Mouse (Mus musculus): ENCODE data around the gene Zfp84. TPM values are rescaled to one million over a fixed set of nuclear protein-coding genes. Genes with fewer than 3 reads are reported as not detected.
A peak's percentile ranks its signal among the peaks of the same experiment; 100 is the strongest.

Gene Zfp84
- total and polyA plus RNA-seq, 2 experiments from 2014 or later, result 6.1 to 7.4 TPM

DNA sequence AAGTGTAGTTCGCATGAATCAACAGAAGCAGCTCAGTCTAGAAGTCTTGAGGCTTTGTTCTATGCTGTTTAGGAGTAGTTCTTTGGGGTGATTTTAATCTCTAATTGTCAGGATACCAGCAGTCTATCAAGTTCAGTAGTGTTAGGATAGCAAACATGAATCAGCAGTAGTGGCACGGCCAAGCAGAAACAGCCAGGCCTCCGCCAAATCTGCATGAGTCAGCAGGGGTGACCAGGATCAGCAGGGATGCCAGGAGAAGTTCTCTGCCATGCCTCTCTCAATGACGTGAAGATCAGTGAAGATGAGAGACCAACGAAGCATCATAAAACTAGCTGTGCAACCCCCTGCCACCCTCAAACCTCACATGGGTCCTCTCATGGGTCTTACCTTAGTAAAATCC is 7.9 kb upstream of the Zfp84 start:
- TF ChIP-seq CTCF (IDR thresholded peaks at IDR 0.05; ENCODE audit: low read depth) (no peak), EP300 (IDR thresholded peaks at IDR 0.05; ENCODE audit: low read depth) (no peak)
- no peak overlapping the region for H3K4me3 ChIP-seq (ENCODE audit: low read depth, low read length)
- H3K36me3 ChIP-seq (replicated peaks; ENCODE audit: control insufficient read depth, insufficient read depth, low read length), result no peaks in the 10 kb centered on the region
- no peaks in the 10 kb centered on the region for H3K27me3 ChIP-seq (ENCODE audit: control insufficient read depth, insufficient read depth, low read length)
- no peaks in the 10 kb centered on the region for H3K4me1 ChIP-seq (ENCODE audit: control insufficient read depth, insufficient read depth)
- H3K27ac ChIP-seq (ENCODE audit: low read depth), result no peak overlapping the region
- H3K9me3 ChIP-seq (replicated peaks; ENCODE audit: control insufficient read depth, low read length), result no peaks in the 10 kb centered on the region
- ATAC-seq (ENCODE audit: insufficient read depth, low read depth) (no peak), DNase-seq (ENCODE audit: low spot score) (no peak)
- no peak overlapping the region for H3K4me2 ChIP-seq (ENCODE audit: low read depth, low read length)
- 85% methylated on average over 5 of the region's 5 CpGs for WGBS
- no peak overlapping the region for H3K9ac ChIP-seq (replicated peaks; ENCODE audit: low read depth, low read length)

GRCm38 (mm10) chr7:29764702-29765101 is 3.6 kb upstream of the Zfp84 start:
- TF ChIP-seq CTCF (IDR thresholded peaks at IDR 0.05; ENCODE audit: low read depth) (no peak), EP300 (IDR thresholded peaks at IDR 0.05; ENCODE audit: low read depth) (no peak)

GRCm38 (mm10) chr7:29767058-29767686 is 1.2 kb upstream of the Zfp84 start:
- Histone ChIP-seq H3K27me3 (ENCODE audit: control insufficient read depth, insufficient read depth, low read length) (no peaks in the 10 kb centered on the region), H3K36me3 (replicated peaks; ENCODE audit: control insufficient read depth, insufficient read depth, low read length) (peaks cover 12% of the 10 kb centered on the region), H3K4me1 (ENCODE audit: control insufficient read depth, insufficient read depth) (peaks cover 9% of the 10 kb centered on the region), H3K9ac (replicated peaks; ENCODE audit: low read depth, low read length) (peak overlapping the region; percentile 47), H3K4me3 (ENCODE audit: low read depth, low read length) (peak overlapping the region; percentile 93), H3K27ac (ENCODE audit: low read depth) (peak overlapping the region; percentile 80), H3K4me2 (ENCODE audit: low read depth, low read length) (peak overlapping the region; percentile 71), H3K9me3 (replicated peaks; ENCODE audit: control insufficient read depth, low read length) (no peaks in the 10 kb centered on the region)
- DNase-seq (ENCODE audit: low spot score), result peak; percentile 90
- 1% methylated on average over 15 of the region's 15 CpGs for WGBS
- TF ChIP-seq CTCF (IDR thresholded peaks at IDR 0.05; ENCODE audit: low read depth), result no peak
- no peak for TF ChIP-seq EP300 (IDR thresholded peaks at IDR 0.05; ENCODE audit: low read depth)
- ATAC-seq (ENCODE audit: insufficient read depth, low read depth), result peak; percentile 62

More at GRCm38 (mm10) chr7:29764702-29765101, 3.6 kb upstream of the Zfp84 start:
- Histone ChIP-seq H3K4me2 (ENCODE audit: low read depth, low read length) (no peak overlapping the region), H3K27me3 (ENCODE audit: control insufficient read depth, insufficient read depth, low read length) (no peaks in the 10 kb centered on the region), H3K36me3 (replicated peaks; ENCODE audit: control insufficient read depth, insufficient read depth, low read length) (no peaks in the 10 kb centered on the region), H3K4me3 (ENCODE audit: low read depth, low read length) (no peak overlapping the region), H3K9ac (replicated peaks; ENCODE audit: low read depth, low read length) (no peak overlapping the region), H3K27ac (ENCODE audit: low read depth) (no peak overlapping the region), H3K4me1 (ENCODE audit: control insufficient read depth, insufficient read depth) (peaks cover 7% of the 10 kb centered on the region), H3K9me3 (replicated peaks; ENCODE audit: control insufficient read depth, low read length) (no peaks in the 10 kb centered on the region)
- 77% methylated on average over 7 of the region's 7 CpGs for WGBS
- ATAC-seq (ENCODE audit: insufficient read depth, low read depth) (no peak), DNase-seq (ENCODE audit: low spot score) (no peak)

GRCm38 (mm10) chr7:29768980-29769379 is 628 bp downstream of the Zfp84 start:
- H3K9me3 ChIP-seq (replicated peaks; ENCODE audit: control insufficient read depth, low read length), result no peaks in the 10 kb centered on the region
- H3K4me3 ChIP-seq (ENCODE audit: low read depth, low read length), result peak overlapping the region; percentile 93
- peak overlapping the region; percentile 79 for H3K9ac ChIP-seq (replicated peaks; ENCODE audit: low read depth, low read length)
- peak overlapping the region; percentile 71 for H3K4me2 ChIP-seq (ENCODE audit: low read depth, low read length)
- no peak for ATAC-seq (ENCODE audit: insufficient read depth, low read depth)
- peak overlapping the region; percentile 80 for H3K27ac ChIP-seq (ENCODE audit: low read depth)
- H3K4me1 ChIP-seq (ENCODE audit: control insufficient read depth, insufficient read depth), result peaks cover 12% of the 10 kb centered on the region
- H3K36me3 ChIP-seq (replicated peaks; ENCODE audit: control insufficient read depth, insufficient read depth, low read length), result peaks cover 26% of the 10 kb centered on the region
- DNase-seq (ENCODE audit: low spot score), result no peak
- no peaks in the 10 kb centered on the region for H3K27me3 ChIP-seq (ENCODE audit: control insufficient read depth, insufficient read depth, low read length)
- TF ChIP-seq CTCF (IDR thresholded peaks at IDR 0.05; ENCODE audit: low read depth), result no peak
- TF ChIP-seq EP300 (IDR thresholded peaks at IDR 0.05; ENCODE audit: low read depth), result no peak
- WGBS, result 4% methylated on average over 10 of the region's 10 CpGs

GRCm38 (mm10) chr7:29773503-29773902 is 5.2 kb downstream of the Zfp84 start:
- ATAC-seq (ENCODE audit: insufficient read depth, low read depth), result no peak

GRCm38 (mm10) chr7:29774371-29774770 is 6.0 kb downstream of the Zfp84 start:
- DNase-seq (ENCODE audit: low spot score) (no peak), ATAC-seq (ENCODE audit: insufficient read depth, low read depth) (no peak)
- H3K36me3 ChIP-seq (replicated peaks; ENCODE audit: control insufficient read depth, insufficient read depth, low read length), result peaks cover 75% of the 10 kb centered on the region
- no peak overlapping the region for H3K27ac ChIP-seq (ENCODE audit: low read depth)
- H3K4me3 ChIP-seq (ENCODE audit: low read depth, low read length), result no peak overlapping the region
- H3K4me2 ChIP-seq (ENCODE audit: low read depth, low read length), result no peak overlapping the region
- no peak for TF ChIP-seq EP300 (IDR thresholded peaks at IDR 0.05; ENCODE audit: low read depth)
- H3K27me3 ChIP-seq (ENCODE audit: control insufficient read depth, insufficient read depth, low read length), result no peaks in the 10 kb centered on the region
- 92% methylated on average over 3 of the region's 3 CpGs for WGBS
- no peaks in the 10 kb centered on the region for H3K9me3 ChIP-seq (replicated peaks; ENCODE audit: control insufficient read depth, low read length)
- H3K4me1 ChIP-seq (ENCODE audit: control insufficient read depth, insufficient read depth), result peaks cover 12% of the 10 kb centered on the region
- H3K9ac ChIP-seq (replicated peaks; ENCODE audit: low read depth, low read length), result no peak overlapping the region

More at GRCm38 (mm10) chr7:29773503-29773902, 5.2 kb downstream of the Zfp84 start:
- DNase-seq (ENCODE audit: low spot score), result no peak
- peak overlapping the region; percentile 15; the same call in 1 of the 2 replicates for H3K27ac ChIP-seq (ENCODE audit: low read depth)
- H3K9me3 ChIP-seq (replicated peaks; ENCODE audit: control insufficient read depth, low read length), result no peaks in the 10 kb centered on the region
- no peak overlapping the region; the same call in 1 of the 2 replicates for H3K9ac ChIP-seq (replicated peaks; ENCODE audit: low read depth, low read length)
- no peak overlapping the region for H3K4me2 ChIP-seq (ENCODE audit: low read depth, low read length)
- H3K27me3 ChIP-seq (ENCODE audit: control insufficient read depth, insufficient read depth, low read length), result no peaks in the 10 kb centered on the region
- 61% methylated on average over 7 of the region's 7 CpGs for WGBS
- no peak overlapping the region for H3K4me3 ChIP-seq (ENCODE audit: low read depth, low read length)
- H3K36me3 ChIP-seq (replicated peaks; ENCODE audit: control insufficient read depth, insufficient read depth, low read length), result peaks cover 68% of the 10 kb centered on the region
- TF ChIP-seq EP300 (IDR thresholded peaks at IDR 0.05; ENCODE audit: low read depth), result no peak
- no peak for TF ChIP-seq CTCF (IDR thresholded peaks at IDR 0.05; ENCODE audit: low read depth)
- H3K4me1 ChIP-seq (ENCODE audit: control insufficient read depth, insufficient read depth), result peaks cover 16% of the 10 kb centered on the region

Data from heart, postnatal 0 days (tissue).